Mouse (Mus musculus) liver (tissue): ENCODE results near the gene B4galt2.

Experiments used
- DNase-seq: peaks from one replicate; pipeline ENCODE4 v3.0.0-alpha.2; 2020; ENCODE audit warnings: mixed read lengths

The B4galt2 gene

GRCm38 (mm10) chr4:117831920-117832691 lies 51.2 kb downstream of the B4galt2 start:
- DNase-seq: peak; percentile 89

- DNase-seq: no peak
Observed at GRCm38 (mm10) chr4:117831499-117831898, 51.8 kb downstream of the B4galt2 start.

GRCm38 (mm10) chr4:117830801-117831200 lies 52.5 kb downstream of the B4galt2 start:
- DNase-seq: no peak

- peak; percentile 95 for DNase-seq
Observed at GRCm38 (mm10) chr4:117830124-117830551, 53.1 kb downstream of the B4galt2 start.

DNA sequence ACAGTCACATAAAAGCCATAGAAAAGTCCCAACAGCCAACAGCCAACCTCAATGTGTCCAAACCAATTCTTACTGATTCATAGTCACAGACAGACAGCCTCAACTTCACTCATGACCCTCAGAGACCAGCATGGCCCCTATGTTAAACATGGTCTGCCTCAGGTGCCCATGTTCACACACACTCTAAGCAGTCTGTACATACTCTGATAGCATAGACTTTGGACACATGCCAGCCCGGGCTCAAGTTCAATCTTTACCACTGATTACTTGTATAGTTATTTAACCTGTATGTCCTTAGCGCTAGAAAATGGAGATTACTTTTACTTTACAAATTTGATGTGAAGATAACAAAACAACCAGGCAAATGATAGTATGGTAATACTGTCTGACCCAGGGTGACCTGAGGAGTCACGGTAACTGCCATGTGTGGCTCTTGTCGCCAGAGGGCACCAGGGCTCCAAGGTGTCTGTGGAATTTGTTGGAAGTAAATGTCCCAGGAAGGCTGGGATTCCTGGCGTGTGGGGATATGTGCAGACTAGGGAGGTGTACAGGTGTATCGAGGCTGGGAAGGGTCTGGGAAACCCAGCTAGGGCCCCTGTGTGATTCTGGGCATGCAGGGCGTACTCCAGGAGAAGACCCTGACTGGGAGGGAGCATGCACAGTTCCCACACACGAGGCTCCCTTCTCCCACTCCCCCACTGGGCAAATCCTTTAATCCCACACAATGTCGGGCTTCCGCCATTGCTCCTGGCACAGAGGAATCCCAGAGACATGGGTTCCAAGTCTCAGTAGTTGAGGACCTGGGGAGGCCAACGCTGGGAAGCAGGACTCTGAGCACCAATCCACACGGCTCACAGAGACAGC lies 53.8 kb downstream of the B4galt2 start:
- peak; percentile 89 for DNase-seq

DNA sequence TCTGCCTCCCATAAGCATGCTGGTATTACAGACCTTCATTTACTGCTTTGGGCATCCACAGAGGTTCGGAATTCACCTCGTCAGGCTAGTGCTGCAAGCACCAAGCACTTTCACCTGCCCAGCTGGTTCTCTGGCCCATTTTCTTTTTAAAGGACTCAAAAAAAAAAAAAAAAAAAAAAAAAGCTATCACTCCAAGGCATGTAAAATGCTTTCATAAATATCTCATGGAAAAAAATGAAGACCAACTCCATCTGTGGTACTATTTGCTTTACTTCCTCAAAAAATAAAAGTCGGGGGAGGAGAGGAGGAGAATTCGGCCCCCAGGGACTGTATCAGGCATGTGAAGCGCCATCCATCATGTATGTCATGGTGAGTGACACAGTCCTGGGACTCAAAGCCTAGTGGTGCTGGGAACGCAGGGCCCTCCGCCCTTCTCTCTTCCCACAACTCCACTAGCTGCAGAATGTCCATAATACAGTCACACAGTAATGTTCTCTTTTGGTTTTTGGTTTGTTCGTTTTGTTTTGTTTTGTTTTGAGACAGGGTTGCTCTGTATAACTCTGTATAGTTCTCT lies 54.6 kb downstream of the B4galt2 start:
- no peak for DNase-seq
